Mouse (Mus musculus): Measurements from ENCODE around the gene Rap2c.

Gene Rap2c

DNA sequence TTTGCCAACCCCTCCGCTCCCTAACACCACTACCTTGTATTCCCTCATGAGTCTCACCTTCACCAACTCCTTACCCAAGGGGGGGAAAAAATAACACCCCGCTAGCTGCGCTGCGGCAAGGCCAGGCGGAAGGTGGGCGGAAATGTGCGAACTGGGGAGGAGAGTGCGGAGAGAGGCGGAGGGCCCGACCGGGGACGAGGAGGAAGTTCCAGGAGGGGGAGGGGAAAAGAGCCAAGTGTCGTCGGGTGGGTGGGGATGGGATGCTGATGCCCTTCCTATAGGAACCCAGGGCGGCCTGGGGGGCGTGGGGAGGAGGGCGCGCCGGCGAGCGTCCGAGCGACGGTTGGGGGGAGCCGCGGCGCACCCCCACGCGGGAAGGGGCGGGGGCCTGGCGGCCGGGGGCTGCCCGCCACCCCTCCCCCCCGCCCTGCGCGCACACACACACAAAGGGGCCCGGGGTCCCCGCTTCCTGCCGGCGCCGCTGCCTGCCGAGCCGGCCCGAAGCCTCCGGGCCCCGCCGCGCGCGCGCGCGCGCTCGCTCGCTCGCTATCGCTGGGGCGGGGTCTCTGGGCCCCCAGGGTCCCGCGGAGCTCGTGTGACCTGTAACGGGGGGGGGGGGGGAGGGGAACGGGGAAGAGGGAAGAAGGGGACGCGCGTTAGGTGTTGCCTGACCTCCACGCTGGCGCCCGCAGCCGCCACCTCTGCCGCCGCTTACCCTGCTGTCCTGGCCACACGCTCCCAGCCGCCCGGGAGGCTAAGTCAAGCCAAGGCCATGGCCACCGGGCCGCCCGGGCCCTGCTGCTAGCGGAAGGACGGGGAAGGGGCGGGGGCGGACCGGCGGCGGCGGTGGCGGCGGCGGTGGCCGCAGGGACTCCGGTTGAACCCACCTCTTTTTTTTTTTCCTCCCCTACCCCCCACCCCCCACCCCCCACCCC is at the start of gene Rap2c:
Rap2c (minus strand) TSS at position 168 of the 935 bp plus-strand sequence.
- peak; percentile 66 for DNase-seq (ENCODE audit: low read depth)

DNA sequence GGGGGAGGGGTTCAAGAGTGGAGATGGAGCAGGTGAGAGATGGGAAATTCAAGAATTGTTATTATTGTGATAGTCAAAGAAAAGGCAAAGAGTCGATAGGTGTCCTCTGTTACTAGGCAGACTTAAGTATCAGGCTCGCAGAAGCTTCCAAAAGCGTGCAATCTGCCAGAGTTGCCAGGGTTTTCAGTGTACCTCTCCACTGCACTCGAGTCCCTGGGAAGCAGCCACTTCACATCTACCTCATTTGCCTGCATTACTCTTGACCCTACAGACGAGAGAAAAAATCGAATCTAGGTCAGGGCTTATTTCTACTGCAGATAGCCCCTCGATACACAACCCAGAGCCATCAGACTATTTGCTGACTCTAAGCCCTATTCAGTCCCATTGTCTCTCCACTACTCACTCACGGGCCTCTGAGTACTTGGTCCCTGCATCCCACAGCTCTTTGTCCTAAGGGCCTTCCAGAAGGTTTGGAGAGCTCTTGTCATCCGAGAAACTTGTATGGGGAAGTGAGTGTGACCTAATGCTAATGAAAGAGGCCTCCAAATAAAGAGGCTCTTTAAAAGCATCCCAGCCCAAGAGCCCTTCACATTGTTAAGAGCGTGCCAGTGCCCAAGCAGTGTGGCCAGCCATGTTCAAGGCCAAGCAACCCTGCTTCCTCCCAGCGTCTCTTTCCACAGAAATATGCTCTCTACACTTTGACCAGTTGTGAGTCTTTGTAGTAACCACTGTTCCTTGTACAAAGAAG is 48.9 kb upstream of the Rap2c start:
- DNase-seq (ENCODE audit: low read depth), result no peak

DNA sequence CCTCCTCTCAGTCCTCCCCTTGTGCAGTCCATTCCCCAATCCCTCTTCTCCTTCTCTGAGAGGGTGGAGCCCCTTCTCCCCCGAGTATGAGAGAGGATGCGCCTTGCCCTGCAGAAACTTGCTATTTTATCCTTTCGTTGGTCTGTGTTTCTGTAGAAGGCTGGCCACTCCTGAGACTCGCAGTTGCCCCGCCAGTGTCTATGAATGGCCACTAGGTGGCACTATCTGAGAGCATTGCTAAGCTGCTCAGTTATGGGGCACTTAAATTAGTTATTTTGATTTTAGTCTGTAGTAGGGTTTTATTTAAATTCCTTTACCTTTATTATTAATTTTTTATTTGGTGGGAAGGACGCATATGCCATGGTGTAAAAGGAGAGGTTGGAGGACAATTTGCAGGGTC is 48.0 kb upstream of the Rap2c start:
- no peak for DNase-seq (ENCODE audit: low read depth)

DNA sequence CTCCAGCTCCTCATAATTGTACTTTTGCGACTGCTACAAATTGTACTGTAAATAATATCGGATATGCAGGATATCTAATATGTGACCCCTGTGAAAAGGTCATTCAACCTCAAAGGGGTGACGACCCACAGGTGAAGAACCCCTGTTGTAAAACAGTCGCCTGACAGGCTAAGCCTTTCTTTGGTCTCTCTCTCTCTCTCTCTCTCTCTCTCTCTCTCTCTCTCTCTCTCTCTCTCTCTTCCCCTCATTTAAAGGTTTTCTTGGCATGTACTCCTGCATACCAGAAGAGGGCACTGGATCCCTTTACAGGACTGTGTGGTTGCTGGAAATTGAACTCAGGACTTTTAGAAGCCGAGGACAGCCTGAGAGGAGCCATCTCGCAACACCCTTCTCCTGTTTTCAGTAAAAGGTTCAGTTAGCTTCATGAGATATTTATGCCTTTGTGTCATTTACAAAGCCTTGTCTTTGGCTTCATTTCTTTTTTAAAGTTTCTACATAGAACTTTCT is 47.4 kb upstream of the Rap2c start:
- DNase-seq (ENCODE audit: low read depth), result no peak

DNA sequence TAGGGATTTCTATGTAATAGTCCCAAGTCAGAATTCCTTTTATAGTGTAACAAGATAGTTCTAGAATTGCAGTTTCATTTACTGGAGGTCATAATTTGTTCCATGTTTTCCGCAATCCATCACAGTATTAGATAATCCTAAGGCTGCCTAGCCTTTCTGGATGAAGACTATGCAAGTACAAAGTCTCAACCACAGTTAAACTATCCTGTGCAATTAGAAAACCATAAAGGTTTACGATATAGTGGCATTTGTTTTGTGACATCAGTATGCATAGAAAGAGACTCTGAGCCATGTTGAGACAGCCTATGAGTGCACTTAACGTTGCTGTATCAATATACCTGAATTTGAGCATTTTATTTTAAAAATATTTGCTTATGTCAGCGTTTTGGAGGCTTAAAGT is 42.4 kb upstream of the Rap2c start:
- no peak for DNase-seq (ENCODE audit: low read depth)

DNA sequence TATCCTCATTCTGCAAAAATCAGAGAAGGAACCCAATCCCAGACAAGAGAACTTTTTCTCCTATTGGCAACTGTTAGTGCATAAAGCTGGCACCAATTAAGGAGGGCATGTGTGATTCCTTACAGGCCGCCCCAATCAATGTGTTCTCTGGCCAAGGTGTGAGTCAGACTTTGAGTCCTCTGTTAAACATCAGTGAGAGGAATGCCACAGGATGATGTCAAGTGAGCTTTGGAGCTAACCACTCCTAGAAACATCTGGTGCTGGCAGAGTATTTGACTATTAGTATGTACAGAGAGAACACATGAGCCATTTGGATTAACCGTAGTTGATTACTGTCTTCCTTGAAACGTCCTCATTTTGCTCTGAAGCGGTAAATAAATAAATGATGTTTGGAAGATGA is 40.9 kb upstream of the Rap2c start:
- DNase-seq (ENCODE audit: low read depth), result no peak

DNA sequence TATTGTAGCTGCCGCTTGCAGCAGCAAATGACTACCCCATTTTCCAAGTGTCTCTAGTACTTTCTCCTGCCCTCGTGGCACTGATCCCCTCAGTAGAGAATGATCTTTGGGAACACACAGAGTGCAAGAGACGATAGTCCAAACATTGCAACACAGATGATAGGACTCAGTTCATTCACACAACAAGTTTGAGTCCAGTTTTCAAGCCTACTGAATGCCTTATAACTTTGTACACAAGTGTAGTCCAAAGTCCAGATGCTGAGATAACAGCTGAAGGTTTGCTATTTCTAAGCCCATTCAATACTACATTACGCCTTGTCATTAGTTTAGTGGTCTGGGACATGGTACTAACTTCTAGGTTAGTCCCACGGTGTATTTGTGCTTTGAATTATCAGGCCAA is 40.5 kb upstream of the Rap2c start:
- DNase-seq (ENCODE audit: low read depth), result no peak

DNA sequence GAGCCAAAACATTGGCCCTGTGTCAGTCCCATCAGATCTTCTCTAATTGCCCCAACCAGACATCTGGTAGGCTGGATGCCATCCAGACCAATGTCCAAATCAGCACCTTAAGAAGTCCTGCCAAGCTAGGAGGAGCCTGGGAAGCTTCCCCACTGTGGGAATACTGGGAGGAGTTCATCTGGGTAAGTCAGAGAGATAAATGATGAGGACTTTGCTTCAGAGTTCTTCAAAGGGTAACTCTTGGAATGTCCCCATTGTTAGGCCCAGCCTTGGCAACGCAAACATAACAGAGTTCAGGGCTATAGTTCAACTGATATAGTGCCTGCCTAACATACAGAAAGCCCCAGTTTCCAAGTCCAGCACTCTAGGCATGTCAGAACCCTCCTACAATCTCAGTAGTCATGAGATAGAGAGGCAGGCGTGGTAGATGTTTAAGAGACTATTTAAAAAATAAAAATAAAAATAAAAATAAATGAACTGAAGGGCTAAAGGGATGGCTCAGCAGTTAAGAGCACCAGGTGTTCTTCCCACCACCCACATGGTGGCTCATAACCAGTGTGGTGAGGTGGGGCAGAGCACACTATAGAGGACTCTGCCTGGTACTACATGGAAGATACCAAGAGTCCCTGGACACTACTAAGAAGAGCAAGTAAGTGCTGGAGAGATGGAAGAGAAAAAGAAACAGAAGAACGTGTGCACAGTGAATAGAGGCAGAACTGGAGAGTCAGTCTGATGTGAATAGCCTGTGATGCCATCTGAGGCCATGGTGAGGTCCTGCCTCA is 34.1 kb upstream of the Rap2c start:
- DNase-seq (ENCODE audit: low read depth), result no peak

DNA sequence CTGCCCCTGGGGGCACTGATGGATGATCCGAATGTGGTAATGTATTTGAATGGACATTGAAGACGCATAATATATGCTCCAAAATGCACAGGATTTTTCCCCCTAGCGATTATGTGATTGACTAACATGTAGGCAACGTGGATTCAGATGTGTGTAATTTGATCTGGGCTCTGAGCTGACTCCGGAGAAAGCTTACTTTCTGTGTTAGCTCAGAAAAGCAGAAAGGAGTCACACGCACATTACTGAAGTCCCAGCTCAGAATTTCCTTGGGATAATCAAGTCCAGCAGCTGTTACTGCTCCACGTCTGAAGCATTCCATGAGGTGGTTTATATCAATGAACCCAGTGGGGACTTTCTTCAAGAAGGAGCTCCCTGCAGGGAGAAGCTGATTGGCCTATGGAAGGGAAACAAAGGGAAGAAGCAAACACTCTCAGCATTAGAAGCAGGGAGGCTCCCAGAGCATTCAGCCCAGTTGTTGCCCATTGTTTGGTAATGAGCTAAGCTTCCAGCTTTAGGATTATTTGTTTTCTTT is 17.9 kb upstream of the Rap2c start:
- DNase-seq (ENCODE audit: low read depth), result no peak

DNA sequence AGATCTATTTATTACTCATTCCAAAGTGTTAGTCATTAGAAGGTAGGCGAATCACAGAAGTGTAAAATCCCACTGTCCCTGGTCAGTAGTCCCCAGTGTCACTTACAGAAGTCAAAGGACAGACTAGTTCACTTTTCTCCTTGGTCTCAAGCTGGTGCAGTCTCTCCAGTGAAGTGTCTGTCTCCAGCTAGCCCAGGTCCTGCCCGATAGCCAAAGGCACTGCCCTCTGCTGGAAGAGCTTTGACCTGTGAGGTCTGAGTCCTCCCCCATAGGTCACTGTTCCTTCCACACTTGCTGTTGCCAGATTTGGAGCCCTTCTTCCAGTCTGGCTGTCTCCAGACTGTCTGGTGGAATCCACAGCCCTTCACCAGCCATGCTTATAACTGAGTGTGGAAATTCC is 2.1 kb upstream of the Rap2c start:
- no peak for DNase-seq (ENCODE audit: low read depth)

DNA sequence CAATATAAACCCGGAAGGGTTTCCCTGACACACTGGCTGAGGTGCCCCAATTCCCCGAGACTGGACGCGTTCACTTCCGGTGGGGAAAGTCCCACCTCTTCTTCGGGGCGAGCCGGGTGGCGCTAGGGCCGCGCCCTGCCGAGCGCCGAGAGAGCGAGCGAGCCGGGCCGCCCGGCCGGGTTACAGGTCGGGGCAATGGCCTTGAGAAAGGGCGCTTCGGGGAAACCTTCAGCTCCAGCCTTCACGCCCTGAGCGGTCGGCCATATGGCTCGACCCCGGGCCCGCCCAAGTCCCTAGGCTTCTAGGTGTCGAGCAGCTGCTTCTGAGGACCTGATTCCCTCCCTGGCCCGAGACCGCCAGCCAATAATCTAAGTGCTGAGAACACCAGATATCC is 965 bp upstream of the Rap2c start:
- peak; percentile 57 for DNase-seq (ENCODE audit: low read depth)

DNA sequence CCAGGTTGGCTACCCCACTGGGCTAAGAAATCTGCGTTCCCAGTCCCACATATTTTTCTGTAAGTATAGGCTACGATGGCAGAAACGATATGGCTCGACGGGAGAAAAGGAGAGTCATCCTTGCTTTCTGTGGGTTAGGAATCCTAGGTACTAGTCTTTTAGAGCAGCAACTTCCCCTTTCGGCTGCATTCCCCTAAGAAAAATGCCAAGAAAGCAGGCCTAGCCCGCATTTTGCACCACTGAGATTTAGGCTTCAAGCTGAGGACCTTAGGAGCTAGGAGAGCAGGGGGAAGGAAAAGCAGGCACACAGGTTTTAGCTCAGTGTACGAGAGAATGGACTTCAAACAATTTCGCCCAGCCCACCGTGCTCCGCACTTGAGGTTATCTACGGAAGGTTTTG is 892 bp downstream of the Rap2c start:
- DNase-seq (ENCODE audit: low read depth), result no peak

DNA sequence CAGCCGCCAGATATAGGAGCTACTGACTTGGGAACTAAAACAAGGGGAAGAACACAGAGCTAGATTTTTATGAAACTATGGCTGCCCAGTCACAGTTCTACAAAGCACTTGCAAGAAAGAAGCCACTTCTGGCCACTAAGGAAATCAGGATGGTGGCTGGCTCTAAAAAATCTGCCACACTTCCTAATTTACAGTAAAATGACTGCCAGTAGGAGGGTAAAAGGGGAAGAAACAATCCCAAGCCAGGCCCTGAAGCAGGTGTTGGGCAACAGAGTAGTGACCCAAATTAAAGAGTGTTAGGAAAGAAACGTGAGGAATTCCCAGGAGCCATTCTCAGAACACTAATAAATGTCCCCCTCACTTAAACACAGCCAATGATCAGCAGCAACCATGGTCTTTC is 5.5 kb downstream of the Rap2c start:
- DNase-seq (ENCODE audit: low read depth), result no peak

DNA sequence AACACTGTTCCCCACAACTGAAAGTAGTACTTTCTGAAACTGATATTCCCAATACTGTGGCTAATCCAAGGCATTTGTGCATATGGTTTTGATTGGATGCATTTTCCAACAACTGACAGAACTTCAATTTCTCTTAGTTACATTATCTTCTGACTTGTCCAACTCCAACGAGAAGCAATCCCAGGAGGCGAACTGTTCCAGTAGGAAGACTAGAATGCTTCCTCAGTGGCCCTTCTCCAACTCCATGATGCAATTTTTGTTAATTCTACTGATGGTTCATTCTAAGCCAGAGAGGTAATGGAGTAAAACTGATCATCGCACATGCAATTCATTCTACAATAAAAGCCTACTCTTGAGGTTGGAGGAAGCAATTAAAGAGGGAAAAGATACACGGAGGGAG is 7.5 kb downstream of the Rap2c start:
- no peak for DNase-seq (ENCODE audit: low read depth)

DNA sequence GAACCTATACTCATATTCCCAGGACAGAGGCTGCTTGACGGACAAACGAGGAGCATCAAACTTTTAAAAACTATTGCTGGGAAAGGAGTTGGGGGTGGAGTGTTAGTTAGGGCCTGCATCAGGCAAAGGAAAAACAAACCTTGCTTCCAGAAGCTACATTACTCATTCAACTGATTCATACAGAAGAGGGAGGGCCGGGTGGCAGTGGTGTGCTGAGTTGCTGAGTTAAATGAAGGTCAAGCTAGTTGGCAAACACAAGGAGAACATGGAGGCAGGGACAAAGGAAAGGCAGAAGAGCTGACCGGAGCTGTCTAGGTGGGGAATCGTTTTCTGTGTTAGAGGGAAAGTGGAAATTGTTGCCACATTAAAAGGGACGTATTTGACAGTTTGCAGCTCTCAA is 17.0 kb downstream of the Rap2c start:
- no peak for DNase-seq (ENCODE audit: low read depth)

DNA sequence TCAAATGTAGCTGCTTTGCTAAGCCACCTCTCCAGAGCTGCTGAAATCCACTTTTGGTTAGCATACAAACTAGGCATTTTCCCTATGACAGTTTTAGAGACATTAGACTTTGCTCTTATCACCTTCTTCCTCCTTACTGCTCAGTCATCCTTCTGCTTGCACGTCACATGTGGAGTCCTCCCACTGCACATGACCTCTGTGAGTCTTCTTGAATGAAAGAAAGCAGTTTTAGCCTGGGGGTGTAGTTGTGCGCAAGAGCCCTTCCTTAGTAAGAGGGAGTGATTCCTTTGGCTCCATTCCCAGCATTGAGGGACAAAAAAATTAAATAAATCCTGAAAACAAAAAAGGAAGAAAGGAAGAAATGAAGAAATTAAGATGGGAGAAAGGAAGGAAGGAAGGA is 22.5 kb downstream of the Rap2c start:
- no peak for DNase-seq (ENCODE audit: low read depth)

DNA sequence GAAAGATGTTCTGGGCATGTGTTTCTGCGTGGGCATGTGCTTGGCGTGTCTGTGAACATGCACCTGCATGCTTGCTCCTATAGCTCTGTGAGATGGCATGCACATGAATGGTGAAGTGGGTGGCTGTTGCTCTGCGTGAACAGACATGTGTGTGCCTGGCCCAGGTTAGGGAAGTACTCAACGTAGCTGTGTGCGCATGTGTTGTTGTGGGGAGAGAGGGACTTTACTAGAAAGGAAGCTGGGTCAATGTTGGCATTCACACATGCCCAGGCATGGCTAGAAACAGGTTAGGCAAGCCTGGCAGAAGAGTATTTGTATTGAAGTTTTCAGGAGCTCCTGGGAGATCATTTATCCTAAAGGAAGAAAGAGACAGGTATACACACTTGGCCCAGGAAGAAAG is 26.5 kb downstream of the Rap2c start:
- no peak for DNase-seq (ENCODE audit: low read depth)

DNA sequence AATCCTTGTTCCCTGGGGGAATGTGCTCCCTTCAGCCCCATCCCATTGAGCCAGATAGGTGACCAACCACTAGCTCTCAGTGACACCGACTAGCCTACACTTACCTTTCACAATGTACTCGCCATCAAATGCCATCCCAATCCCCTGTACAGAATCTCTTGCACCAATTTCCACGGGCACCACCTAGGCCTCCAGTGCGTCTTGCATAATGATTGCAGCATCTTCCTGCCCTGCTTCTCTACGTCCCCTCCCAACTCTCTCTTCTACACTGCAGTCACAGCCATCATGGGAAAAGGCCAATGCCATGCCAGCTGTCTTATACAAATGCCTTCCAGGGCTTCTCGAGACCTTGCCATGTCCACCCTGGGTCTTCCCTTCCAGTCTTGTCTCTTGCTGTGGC is 27.9 kb downstream of the Rap2c start:
- DNase-seq (ENCODE audit: low read depth), result no peak

DNA sequence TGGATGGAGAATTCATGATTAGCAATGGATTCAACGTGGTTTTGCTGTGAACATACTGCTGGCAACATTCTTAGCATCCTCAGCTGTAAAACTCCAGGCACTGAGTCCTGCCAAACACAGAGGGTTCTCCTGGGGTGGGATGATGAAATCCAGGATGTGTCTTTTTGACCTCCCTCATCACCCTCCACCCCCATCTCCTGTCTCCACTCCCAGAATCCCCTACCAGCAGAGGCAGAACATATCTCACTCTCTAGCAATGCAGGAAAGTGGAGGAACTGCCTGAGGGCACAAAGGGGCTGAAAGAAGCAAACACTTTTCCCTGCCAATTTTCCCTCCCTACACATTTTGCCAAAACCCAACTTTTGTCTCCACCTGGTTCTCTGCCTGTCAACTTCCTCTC is 29.2 kb downstream of the Rap2c start:
- no peak for DNase-seq (ENCODE audit: low read depth)

DNA sequence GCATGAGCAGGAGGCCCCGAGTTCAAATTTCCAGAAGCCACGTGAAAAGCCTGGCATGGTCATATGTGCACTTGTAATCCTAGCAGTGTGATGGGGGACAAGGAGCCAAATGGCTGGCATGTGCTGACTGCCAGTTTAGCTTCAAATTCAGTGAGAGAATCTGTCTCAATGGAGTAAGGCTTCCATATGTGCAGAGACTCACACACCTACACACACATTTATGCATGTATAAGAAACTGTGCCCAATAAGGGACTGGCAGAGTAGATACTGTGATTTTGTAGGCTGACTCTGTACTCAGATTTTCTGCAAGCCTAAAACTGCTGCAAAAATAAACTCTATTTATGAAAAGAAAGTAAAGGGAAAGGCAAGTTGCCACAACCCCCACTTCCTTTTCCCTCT is 39.4 kb downstream of the Rap2c start:
- DNase-seq (ENCODE audit: low read depth), result no peak

DNA sequence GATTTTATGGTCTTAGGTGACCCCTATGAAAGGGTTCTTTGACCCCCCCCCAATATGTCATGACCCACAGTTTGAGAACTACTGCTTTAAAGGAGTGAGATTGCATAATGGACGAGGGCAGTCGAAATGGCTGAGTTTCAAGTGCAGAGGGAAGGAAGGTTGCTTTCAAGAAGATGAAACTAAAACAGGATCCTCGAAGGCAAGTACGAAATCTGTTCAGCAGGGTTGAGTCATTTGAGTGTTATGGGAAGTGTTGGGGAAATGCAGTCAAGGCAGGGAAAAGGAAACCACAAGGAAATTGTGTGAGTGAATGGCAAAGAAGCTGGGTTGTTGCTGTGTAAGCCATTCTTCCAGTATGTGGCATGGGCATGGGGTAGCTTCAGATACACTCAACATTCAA is 45.7 kb downstream of the Rap2c start:
- DNase-seq (ENCODE audit: low read depth), result no peak

DNA sequence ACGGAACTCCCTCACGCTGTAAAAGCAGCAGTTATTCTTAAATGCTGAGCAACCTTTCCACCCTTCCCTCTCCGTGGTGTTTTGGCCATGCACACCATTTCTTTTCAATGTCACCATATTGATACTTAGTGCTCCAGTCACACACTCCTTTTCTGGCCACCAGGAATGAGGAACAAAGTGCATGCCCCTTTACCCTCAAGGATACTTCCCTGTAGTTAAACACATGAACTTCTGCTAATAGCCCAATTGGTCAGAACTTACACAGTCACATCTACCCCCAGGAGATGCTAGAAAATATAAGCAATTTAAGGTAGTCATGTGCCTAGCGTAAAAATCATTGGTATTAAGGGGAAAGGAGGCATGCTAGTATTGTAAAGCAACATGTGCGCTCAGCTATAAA is 47.9 kb downstream of the Rap2c start:
- DNase-seq (ENCODE audit: low read depth), result no peak

All from c-Kit-positive CD71-negative TER-119-negative erythroid progenitor cells, embryonic 14.5 days (primary cell).